Mouse (Mus musculus) stomach, embryonic 16.5 days (tissue): ENCODE results near the gene Glb1l. TPM values are rescaled to one million over a fixed set of nuclear protein-coding genes. Genes with fewer than 3 reads are reported as not detected.
"Not testable (repeated sequence)": the region's sequence is repeated elsewhere in the genome, so short reads cannot be mapped to it uniquely, and the experiment has no call there.

ENCODE experiments used
- ATAC-seq: fragments of 200-750 bp; cut with Nextera tagmentation; 2 replicates; pipeline ENCODE4 v1.8.0; 2017; ENCODE audit warnings: moderate number of reproducible peaks, moderate TSS enrichment; ENCODE audit not compliant: insufficient read depth, low FRiP score
- H3K27ac ChIP-seq: fragments of 300-500 bp; sonication (generic); 2 replicates; pipeline ENCODE4 v1.5.1; 2014; ENCODE audit warnings: low read length
- H3K27me3 ChIP-seq: fragments of 300-500 bp; sonication (generic); 2 replicates; pipeline ENCODE4 v1.6.1; 2014; ENCODE audit warnings: low read length, control low read depth, mixed read lengths; ENCODE audit not compliant: control insufficient read depth, insufficient read depth
- H3K36me3 ChIP-seq: fragments of 300-500 bp; sonication (generic); 2 replicates; pipeline ENCODE4 v1.6.1; 2014; ENCODE audit warnings: low read length; ENCODE audit not compliant: control insufficient read depth, insufficient read depth
- H3K4me1 ChIP-seq: fragments of 300-500 bp; sonication (generic); 2 replicates; pipeline ENCODE4 v1.6.1; 2014; ENCODE audit warnings: low read length, control low read depth, mixed read lengths; ENCODE audit not compliant: control insufficient read depth, insufficient read depth
- H3K4me2 ChIP-seq: fragments of 300-500 bp; sonication (generic); 2 replicates; pipeline ENCODE4 v1.6.1; 2014; ENCODE audit warnings: low read depth, low read length, mixed read lengths
- H3K4me3 ChIP-seq: fragments of 300-500 bp; sonication (generic); replicated peaks from 2 replicates; pipeline ENCODE4 v1.5.1; 2014; ENCODE audit warnings: mild to moderate bottlenecking, low read length
- H3K9ac ChIP-seq: fragments of 300-500 bp; sonication (generic); 2 replicates; pipeline ENCODE4 v1.6.1; 2014; ENCODE audit warnings: low read length
- H3K9me3 ChIP-seq: fragments of 300-500 bp; sonication (generic); replicated peaks from 2 replicates; pipeline ENCODE4 v1.6.1; 2016; ENCODE audit warnings: low read length, control low read depth; ENCODE audit not compliant: control insufficient read depth
- WGBS: fragments of 180-500 bp; shearing (Covaris S2); extraction: QIAGEN DNeasy Blood & Tissue Kit; methylation state at CpG from one replicate; pipeline ENCODE4 v1.1.7; 2014; 5-methylcytosine and 5-hydroxymethylcytosine counted together
- polyA plus RNA-seq: library from polyadenylated mRNA; unstranded; fragments of >200 nt; fragmentation: Nextera tagmentation; extraction: Ambion mirVana; gene quantifications from 2 replicates; pipeline ENCODE4 v1.2.1, GENCODE M21; 2015

Glb1l gene
- polyA plus RNA-seq, 1 experiment from 2014 or later = 20.1 TPM

DNA sequence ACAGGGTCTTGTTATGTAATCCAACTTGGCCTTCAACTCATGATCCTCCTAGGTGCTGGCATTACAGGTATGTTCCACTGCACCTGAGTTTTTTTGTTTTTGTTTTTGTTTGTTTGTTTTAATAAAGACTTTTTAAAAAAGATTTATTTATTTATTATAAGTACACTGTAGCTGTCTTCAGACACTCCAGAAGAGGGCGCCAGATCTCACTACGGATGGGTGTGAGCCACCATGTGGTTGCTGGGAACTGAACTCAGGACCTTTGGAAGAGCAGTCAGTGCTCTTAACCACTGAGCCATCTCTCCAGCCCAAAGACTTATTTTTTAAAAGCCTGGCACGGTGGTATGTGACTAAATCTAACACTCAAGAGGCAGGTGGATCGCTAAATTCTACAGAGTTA, 21.9 kb upstream of the Glb1l start:
- not testable (repeated sequence) for H3K9me3 ChIP-seq, H3K4me3 ChIP-seq, H3K27ac ChIP-seq, H3K4me2 ChIP-seq, H3K27me3 ChIP-seq, ATAC-seq, H3K36me3 ChIP-seq, H3K9ac ChIP-seq
- WGBS = 59% methylated on average over 4 of the region's 4 CpGs
- H3K4me1 ChIP-seq = peaks cover 12% of the 10 kb centered on the region

DNA sequence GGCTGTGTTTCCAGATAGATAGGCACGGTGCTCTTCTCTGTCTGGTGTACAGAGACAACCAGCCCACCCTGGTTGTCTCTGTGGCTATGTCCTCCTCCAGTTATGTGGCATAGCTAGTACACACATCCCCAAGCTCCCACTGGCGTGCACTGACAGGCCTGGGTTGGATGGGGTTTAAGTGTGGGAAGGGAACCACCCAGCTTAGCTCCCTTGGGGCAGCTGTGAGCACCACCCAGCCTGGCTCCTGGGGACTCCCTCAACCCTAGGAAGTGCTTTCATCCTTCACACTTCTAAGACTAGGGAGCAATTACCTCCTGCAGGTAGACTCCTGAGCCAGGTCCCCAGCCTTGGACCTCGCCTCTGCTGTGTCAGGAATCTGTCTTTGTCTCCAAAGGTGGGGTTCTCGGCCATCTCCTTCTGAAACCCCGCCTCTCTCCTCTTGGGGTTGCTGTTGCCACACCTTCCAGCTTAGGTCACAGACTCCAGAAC, 21.1 kb upstream of the Glb1l start, which contains the start of gene A630095N17Rik:
Gene A630095N17Rik, minus strand, starts transcription at position 439 of the 489 bp plus-strand sequence.
- WGBS = 61% methylated on average over 5 of the region's 5 CpGs
- no peak for ATAC-seq
- H3K27ac ChIP-seq = peak within 1 kb of the TSS; percentile 53

DNA sequence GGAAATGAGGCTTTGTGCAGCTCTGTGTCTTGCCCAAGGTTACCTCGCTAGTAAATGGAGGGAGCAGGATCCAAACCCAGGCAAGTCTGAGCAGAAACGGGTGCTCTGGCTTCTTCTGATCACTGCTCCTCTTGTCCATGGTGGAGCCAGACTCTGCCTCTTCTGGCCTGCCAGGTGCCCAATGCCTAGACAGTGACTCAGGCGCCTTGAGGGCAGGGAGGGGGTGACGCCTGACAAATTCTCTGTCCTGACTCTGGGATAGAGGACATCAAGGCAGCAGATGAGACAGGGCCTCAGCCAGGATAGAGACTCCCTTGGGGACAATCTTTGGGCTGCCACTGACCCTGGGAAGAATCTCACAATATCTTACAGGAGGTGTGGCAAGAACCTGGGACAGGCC, 20.6 kb upstream of the Glb1l start:
- H3K9me3 ChIP-seq = no peaks in the 10 kb centered on the region
- H3K36me3 ChIP-seq = no peaks in the 10 kb centered on the region
- peaks cover 4% of the 10 kb centered on the region for H3K4me1 ChIP-seq
- H3K4me3 ChIP-seq = no peak overlapping the region
- H3K27me3 ChIP-seq = no peaks in the 10 kb centered on the region
- 75% methylated on average over 4 of the region's 4 CpGs for WGBS
- H3K27ac ChIP-seq = peak overlapping the region; percentile 53
- no peak for ATAC-seq
- H3K4me2 ChIP-seq = no peak overlapping the region
- peak overlapping the region; percentile 33; the same call in 1 of the 2 replicates for H3K9ac ChIP-seq

More for the DNA sequence above, 21.1 kb upstream of the Glb1l start, which contains the start of gene A630095N17Rik:
- H3K4me3 ChIP-seq = no peak within 1 kb of the TSS
- H3K4me1 ChIP-seq = peaks cover 4% of the 10 kb centered on the region
- H3K27me3 ChIP-seq = no peaks in the 10 kb centered on the region
- H3K9ac ChIP-seq = peak within 1 kb of the TSS; percentile 33; the same call in 1 of the 2 replicates
- no peak within 1 kb of the TSS for H3K4me2 ChIP-seq
- no peaks in the 10 kb centered on the region for H3K36me3 ChIP-seq
- H3K9me3 ChIP-seq = no peaks in the 10 kb centered on the region

DNA sequence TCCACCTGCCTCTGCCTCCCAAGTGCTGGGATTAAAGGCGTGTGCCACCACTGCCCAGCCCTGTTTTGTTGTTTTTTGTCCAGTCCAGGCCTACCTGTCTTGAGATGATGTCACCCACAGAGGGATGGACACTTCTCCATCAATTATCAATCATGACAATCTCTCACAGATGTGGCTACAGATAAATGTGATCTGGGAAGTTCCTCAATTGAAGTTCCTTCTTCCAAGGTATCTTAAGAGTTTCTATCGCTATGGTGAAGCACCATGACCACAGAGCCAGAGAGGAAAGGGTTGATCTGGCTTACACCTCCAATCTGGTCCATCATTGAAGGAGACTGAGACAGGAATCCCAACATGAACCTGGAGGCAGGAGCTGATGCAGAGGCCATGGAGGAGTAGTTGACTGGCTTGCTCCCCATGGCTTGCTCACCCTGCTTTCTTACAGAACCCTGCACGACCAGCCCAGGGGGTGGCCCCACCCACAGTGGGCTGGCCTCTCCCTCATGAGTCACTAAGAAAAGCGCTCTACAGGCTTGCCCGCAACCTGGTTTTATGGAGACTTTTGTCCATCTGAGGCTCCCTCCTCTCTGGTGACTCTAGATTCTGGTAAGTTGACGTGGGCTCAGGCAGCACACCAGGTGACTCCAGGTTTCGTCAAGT, 19.9 kb upstream of the Glb1l start:
- H3K4me1 ChIP-seq = no peaks in the 10 kb centered on the region
- H3K9me3 ChIP-seq = no peaks in the 10 kb centered on the region
- no peak overlapping the region for H3K4me3 ChIP-seq
- no peaks in the 10 kb centered on the region for H3K27me3 ChIP-seq
- no peak overlapping the region for H3K9ac ChIP-seq
- H3K36me3 ChIP-seq = no peaks in the 10 kb centered on the region
- WGBS = 61% methylated on average over 7 of the region's 7 CpGs
- H3K27ac ChIP-seq = peak overlapping the region; percentile 53
- no peak overlapping the region for H3K4me2 ChIP-seq
- peak; percentile 39; the same call in 1 of the 2 replicates for ATAC-seq

DNA sequence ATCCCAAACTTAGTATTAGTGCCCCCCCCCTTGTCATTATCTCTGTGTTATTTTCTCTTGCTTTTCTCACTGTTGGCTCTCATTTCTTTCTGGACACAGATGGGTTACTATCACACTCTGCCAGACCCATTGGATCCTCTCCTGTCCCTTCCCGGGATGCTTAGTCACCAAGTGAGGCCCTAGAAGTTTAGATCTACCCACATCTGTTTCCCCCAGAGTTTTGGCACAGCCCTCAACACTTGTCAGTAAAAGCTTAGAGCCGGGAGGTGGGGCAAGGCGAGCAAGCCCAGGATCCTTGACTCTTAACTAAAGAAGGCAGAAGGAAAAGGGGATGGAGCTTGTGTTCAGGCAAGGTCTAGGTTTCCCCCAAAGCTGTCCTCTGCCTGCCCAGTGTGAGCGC, 18.5 kb upstream of the Glb1l start:
- Histone ChIP-seq H3K9me3 (no peaks in the 10 kb centered on the region), H3K36me3 (no peaks in the 10 kb centered on the region), H3K4me2 (no peak overlapping the region), H3K4me3 (no peak overlapping the region), H3K27ac (no peak overlapping the region), H3K27me3 (no peaks in the 10 kb centered on the region), H3K4me1 (no peaks in the 10 kb centered on the region), H3K9ac (no peak overlapping the region)
- 64% methylated on average over 4 of the region's 4 CpGs for WGBS
- no peak for ATAC-seq

DNA sequence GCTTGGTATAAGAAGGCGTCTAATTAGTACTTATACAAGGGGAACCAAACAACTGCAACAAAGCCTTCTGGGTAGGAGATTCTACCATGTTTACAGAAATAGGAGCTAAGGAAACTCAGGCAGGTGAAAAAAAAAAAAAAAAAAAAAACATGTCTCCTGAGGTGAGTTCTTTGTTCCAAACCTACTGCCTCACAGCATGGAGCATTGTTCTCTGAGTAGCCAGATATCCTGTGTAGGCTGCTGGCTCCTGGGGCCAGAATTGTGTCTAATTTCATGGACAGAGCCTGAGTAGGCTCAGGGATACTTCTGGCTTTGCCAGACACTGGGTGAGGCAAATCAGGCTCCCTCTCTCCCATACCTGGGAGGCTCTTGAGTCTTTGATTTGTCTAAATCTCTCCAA, 17.0 kb upstream of the Glb1l start:
- 61% methylated on average over 1 of the region's 1 CpGs for WGBS
- Histone ChIP-seq H3K9me3 (no peaks in the 10 kb centered on the region), H3K4me3 (no peak overlapping the region), H3K4me1 (no peaks in the 10 kb centered on the region), H3K36me3 (no peaks in the 10 kb centered on the region), H3K4me2 (no peak overlapping the region), H3K27me3 (no peaks in the 10 kb centered on the region), H3K9ac (no peak overlapping the region), H3K27ac (no peak overlapping the region)
- no peak for ATAC-seq

DNA sequence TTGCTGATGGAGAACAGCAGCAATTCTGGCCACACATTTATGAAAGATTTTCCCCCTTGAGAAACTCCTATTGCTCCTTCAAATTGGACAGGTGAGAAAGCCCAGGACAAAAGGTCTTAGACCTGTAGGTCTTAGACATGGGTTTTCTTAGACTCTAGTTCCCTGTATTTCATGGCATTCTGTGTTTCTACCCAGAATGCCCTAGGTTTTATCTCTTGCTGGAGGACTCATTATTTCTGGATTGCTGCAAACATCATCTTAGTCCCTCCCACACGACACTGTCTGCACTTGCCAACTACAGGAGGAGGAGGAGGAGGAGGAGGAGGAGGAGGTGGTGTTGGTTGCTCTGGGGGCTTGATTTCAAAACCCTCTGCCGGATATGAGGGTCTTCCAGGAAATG, 15.5 kb upstream of the Glb1l start:
- H3K9ac ChIP-seq = no peak overlapping the region
- no peak overlapping the region for H3K4me2 ChIP-seq
- H3K27ac ChIP-seq = no peak overlapping the region
- no peak for ATAC-seq
- H3K27me3 ChIP-seq = no peaks in the 10 kb centered on the region
- H3K4me1 ChIP-seq = no peaks in the 10 kb centered on the region
- no peaks in the 10 kb centered on the region for H3K36me3 ChIP-seq
- H3K4me3 ChIP-seq = no peak overlapping the region
- H3K9me3 ChIP-seq = no peaks in the 10 kb centered on the region
- WGBS = 56% methylated on average over 2 of the region's 2 CpGs

DNA sequence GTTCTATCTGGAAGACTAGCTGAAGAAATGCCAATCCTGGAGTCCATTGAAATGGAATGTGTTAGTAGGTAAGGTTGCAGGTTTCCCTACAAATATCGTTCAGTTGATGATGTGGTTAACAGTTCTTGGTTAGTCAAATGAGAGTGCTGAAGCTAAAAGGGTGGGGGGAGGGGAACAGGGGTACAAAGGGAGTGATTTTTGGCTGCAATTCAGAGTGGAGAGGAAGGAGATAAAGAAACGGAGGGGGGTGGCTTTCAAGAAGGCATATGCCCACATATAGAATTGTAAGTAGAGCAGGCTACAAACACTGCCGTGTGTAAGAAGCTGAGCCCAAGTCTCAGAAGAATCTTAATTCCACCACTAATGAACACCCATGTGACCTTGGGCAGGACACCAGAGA, 14.9 kb upstream of the Glb1l start:
- ATAC-seq = no peak
- H3K36me3 ChIP-seq = no peaks in the 10 kb centered on the region
- H3K27me3 ChIP-seq = 0 out of 2 replicates have a peak, but pooled peaks cover 3% of the 10 kb centered on the region
- no peaks in the 10 kb centered on the region for H3K4me1 ChIP-seq
- WGBS = 59% methylated on average over 3 of the region's 3 CpGs
- H3K9me3 ChIP-seq = no peaks in the 10 kb centered on the region
- no peak overlapping the region for H3K4me3 ChIP-seq
- no peak overlapping the region for H3K9ac ChIP-seq
- H3K4me2 ChIP-seq = no peak overlapping the region
- no peak overlapping the region for H3K27ac ChIP-seq

DNA sequence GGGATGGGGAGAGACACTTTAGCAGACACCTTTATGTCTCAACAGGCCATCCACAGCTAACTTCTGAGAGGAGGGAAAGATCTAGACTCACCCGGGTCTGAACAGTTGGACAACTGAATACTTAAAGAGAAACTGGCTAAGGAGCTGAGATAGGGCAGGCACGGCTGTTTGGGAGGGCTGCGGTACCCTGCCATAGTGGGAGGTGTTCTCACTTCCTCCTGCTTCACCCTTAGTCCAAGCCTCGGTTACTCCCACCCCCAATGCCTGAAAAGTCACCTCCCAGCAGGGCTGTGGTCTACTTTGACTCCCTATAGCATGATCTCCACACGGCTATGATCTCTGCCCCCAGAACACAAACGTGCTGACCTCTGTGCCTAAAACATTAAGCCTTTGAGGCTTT, 12.9 kb upstream of the Glb1l start:
- no peak overlapping the region for H3K9ac ChIP-seq
- no peak for ATAC-seq
- H3K27ac ChIP-seq = no peak overlapping the region
- peaks cover 5% of the 10 kb centered on the region for H3K4me1 ChIP-seq
- H3K36me3 ChIP-seq = no peaks in the 10 kb centered on the region
- no peak overlapping the region for H3K4me3 ChIP-seq
- WGBS = 65% methylated on average over 6 of the region's 6 CpGs
- no peaks in the 10 kb centered on the region for H3K9me3 ChIP-seq
- H3K27me3 ChIP-seq = peaks cover 3% of the 10 kb centered on the region; the same call in 1 of the 2 replicates
- no peak overlapping the region for H3K4me2 ChIP-seq
